Mouse (Mus musculus) embryo, embryonic 11 days (tissue): ENCODE measurements around the gene Cdiptos.

Experiments
- DNase-seq: peaks from one replicate; pipeline ENCODE4 v3.0.0-alpha.2; 2015

The Cdiptos gene

GRCm38 (mm10) chr7:126975950-126976866, at the start of gene Cdiptos:
Gene Cdiptos (minus strand): TSS chr7:126976098.
- DNase-seq, result peak; percentile 98

- DNase-seq, result peak; percentile 86
Measured at GRCm38 (mm10) chr7:127024755-127025555, 49.1 kb upstream of the Cdiptos start.

- no peak for DNase-seq
Measured at GRCm38 (mm10) chr7:127023896-127024690, 48.2 kb upstream of the Cdiptos start.

- DNase-seq, result no peak
Measured at GRCm38 (mm10) chr7:127023272-127023691, 47.4 kb upstream of the Cdiptos start.

- DNase-seq, result no peak
Measured at GRCm38 (mm10) chr7:127022528-127023271, 46.8 kb upstream of the Cdiptos start.

GRCm38 (mm10) chr7:127021563-127022527, 45.9 kb upstream of the Cdiptos start:
- no peak for DNase-seq

- peak; percentile 79 for DNase-seq
Measured at GRCm38 (mm10) chr7:127020901-127021562, 45.1 kb upstream of the Cdiptos start, which contains the start of the genes Gm42742 and Prrt2. Gene Gm42742 (minus strand): TSS chr7:127021097. Gene Prrt2 (minus strand): TSS chr7:127021211.

- no peak for DNase-seq
Measured at GRCm38 (mm10) chr7:127020491-127020890, 44.6 kb upstream of the Cdiptos start.

- DNase-seq, result no peak
Measured at GRCm38 (mm10) chr7:127020031-127020430, 44.1 kb upstream of the Cdiptos start.

- no peak for DNase-seq
Measured at GRCm38 (mm10) chr7:127019306-127019960, 43.5 kb upstream of the Cdiptos start.

- no peak for DNase-seq
Measured at GRCm38 (mm10) chr7:127018416-127019305, 42.8 kb upstream of the Cdiptos start.

- DNase-seq, result no peak
Measured at GRCm38 (mm10) chr7:127017950-127018345, 42.0 kb upstream of the Cdiptos start.

GRCm38 (mm10) chr7:127016971-127017949, 41.4 kb upstream of the Cdiptos start, which contains the start of gene Pagr1a:
Gene Pagr1a (minus strand): TSS chr7:127017352.
- DNase-seq, result peak; percentile 100

- DNase-seq, result no peak
Measured at GRCm38 (mm10) chr7:127016486-127016938, 40.6 kb upstream of the Cdiptos start.

GRCm38 (mm10) chr7:127016481-127016485, 40.4 kb upstream of the Cdiptos start, which contains the start of gene Pagr1b:
Gene Pagr1b (minus strand): TSS chr7:127016484.
- DNase-seq, result no peak

- peak; percentile 71 for DNase-seq
Measured at GRCm38 (mm10) chr7:127016081-127016480, 40.2 kb upstream of the Cdiptos start.

- DNase-seq, result no peak
Measured at GRCm38 (mm10) chr7:127014993-127015392, 39.1 kb upstream of the Cdiptos start.

GRCm38 (mm10) chr7:127014320-127014719, 38.4 kb upstream of the Cdiptos start, which contains the start of gene Mvp:
Gene Mvp (minus strand): TSS chr7:127014621.
- peak; percentile 64 for DNase-seq
